Mouse (Mus musculus): ENCODE measurements at regions not wholly inside any gene's neighbourhood (a gene's known extent, or its start where the extent isn't known, plus 50 kb on each side); places are given as distances from the start of the nearest gene placed in this dataset.

DNA sequence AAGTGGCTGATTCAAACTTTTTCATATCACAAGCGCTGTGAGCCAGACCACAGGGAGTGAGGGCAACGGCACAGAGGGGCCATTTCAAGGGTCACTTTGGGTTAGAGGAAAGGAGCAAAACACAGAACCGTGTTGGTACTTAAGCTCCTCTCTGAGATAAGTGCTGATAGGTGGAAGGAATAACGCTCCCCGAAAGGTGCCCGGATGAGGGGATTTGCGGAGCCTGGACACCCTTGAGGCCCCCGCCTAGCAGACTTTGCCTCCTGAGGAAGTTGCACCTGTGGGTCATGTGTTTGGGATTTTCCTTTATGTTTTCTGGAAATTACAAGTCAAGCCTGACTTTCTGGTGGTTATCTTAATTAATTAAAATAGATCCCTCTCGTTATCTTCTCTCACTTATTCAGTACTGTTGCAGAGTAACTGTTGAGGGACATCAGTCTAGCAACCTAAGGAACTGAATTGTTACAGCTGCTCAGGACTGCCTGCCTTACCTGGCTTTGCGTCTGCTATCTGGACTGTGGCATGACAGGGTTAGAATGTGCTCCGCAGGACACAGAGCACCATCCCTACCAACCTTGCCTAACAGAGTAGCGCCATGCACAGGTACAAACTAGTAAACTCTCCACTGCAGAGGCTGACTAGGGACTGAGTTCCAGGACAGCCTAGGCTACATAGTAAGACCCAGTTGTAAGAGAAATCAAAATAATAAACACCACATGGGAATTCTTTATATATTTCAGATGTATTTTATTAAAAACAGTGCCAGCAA, 137.4 kb upstream of the Plcz1 start:
- no peak for DNase-seq (ENCODE audit: low spot score in 2 of 2)

DNA sequence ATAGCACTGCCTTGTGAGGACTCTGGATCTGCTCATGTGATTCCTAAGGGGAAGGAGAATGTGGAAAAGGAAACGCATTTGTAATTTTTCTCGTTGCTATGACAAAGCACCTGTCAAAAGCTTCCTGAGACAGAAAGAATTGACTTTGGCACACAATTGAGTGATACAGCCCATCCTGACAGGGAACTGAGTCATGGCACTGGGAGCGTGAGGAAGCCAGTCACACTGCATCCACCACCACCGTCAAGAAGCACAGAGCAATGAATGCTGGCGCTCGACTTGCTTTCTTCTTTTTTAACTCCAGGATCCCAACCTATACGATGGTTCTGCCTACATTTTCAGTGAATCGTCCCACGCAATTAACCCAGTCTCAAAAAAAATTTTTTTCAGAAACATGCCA, 131.5 kb upstream of the Plcz1 start:
- DNase-seq (ENCODE audit: low spot score in 2 of 2) = no peak

DNA sequence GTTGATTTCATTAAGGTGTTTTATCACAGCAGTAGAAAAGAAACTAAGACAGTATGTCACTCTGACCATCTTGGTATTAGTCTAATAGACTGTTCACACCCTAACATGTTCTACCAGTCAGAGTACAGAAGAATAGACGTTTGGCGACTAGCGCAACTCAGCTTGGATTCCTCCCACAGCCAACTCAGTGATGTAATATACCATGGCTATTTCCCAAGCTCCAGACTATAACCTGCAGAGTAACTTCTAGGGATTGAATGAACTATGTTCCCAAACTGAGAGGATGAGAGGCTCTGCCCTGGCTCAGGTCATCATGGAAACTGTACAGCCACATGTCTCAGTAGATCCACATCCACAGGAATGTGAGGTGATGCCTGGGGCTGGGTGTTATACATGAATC, 128.6 kb upstream of the Plcz1 start:
- DNase-seq (ENCODE audit: low spot score in 2 of 2) = no peak

DNA sequence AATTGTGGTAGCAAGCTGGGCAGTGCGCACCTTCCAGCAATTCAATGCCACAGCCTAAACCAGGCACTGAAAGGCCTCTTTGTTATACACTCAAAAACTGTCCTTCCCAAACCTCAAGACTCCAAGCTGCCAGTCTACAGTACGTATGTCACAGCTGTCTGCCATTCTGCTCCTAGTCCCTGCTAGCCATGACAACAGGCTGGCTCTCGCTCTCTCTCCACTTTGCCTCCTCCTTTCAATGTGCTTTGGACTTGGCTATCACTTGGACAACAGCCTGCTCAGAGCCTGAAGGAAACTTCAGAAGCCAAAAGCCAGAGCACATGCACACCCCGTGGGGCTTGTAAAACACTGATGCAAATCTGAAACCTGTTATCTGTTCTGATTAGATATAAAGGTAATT, 125.9 kb upstream of the Plcz1 start:
- no peak for DNase-seq (ENCODE audit: low spot score in 2 of 2)

DNA sequence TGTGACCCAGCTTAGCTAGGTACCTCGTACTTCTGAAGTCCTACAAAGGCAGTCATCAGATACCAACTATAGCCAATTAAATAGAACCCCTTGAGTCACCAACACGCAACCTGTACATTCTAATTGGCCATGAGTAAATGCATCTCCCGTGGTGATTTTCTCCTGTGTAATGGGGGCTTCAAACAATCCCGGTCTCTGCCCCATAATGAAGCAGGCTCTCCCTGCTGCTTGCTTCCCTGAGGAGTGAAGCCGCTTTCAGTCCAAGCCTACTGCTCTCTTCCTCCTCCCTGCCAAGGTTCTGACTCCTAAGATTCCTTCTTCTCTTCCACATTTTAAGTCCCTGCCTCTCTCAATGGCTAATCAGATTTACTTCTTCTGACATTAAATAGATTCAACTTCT, 121.5 kb upstream of the Plcz1 start:
- DNase-seq (ENCODE audit: low spot score in 2 of 2) = no peak

DNA sequence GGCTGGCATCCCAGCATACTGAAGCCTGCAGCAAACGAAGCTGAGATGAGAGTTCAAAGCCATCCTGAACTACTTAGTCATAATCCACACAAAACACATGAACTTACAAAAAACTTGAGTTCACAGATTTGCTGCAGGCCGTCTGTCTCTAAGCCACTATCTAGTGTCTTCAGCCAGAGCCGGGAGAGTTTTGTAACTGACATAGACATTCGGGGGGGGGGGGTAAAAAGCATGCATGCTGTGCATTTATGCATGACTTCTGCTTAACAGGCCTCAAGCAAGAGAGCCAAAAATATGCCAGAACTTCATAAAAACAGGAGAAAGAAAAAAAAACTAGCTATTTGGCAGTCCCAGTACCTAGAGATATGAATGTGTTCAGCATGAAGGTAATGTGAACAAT, 120.2 kb upstream of the Plcz1 start:
- no peak for DNase-seq (ENCODE audit: low spot score in 2 of 2)

DNA sequence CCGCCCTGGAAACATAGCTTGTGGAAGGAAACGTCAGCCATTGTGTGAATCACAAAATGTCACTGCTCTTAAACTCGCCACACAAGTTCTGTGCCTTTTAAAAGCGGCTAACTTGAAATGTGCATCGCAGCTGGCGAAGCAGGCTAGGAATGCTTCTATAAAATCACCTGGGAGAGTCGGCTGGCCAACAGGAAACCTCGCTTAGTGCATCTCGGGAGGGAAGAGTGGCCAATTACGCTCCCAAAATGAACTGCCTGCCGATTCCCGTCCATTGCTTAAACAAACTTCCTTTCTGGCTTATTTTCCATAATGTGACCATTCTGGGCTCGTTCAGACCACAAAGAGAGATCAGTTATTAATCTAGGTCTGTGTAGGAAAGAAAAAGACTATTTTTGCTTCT, 119.7 kb upstream of the Plcz1 start:
- DNase-seq (ENCODE audit: low spot score in 2 of 2) = no peak

DNA sequence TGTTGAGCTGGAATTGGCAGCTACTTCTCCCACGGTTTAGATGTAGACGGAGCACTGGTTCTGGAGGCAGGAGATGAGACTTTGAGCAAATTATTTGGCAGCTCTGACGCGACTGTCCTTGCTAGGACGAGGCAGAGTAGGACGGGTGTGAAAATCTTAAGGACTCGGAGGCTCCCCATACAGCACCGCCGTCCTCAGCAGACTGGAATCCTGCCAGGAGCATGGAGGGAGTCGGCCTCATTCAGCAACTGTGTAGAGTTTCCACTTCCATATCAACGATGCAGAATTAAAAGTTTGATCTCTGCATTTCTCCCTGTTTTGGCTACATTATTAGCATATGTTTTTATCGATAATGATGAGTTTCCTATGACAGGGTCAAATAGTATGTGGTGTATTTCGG, 117.7 kb upstream of the Plcz1 start:
- no peak for DNase-seq (ENCODE audit: low spot score in 2 of 2)

DNA sequence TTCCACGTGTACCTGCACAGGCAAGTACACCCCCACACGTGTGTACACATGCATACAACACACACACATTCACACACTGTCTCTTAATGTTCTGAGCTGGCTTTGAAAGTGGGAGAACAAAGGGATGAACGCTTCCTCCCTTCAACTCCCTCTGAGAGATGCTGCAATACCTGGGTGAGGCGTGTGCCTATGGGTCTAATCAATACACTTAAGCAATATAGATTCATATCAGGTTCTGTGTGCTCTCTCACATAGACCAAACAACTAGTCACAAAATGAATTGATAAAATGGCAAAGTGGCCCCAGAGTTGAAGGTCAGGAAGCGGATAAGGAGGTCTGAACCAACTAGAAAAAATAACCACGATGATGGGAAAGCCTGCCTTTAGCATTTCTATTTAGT, 116.1 kb upstream of the Plcz1 start:
- no peak for DNase-seq (ENCODE audit: low spot score in 2 of 2)

DNA sequence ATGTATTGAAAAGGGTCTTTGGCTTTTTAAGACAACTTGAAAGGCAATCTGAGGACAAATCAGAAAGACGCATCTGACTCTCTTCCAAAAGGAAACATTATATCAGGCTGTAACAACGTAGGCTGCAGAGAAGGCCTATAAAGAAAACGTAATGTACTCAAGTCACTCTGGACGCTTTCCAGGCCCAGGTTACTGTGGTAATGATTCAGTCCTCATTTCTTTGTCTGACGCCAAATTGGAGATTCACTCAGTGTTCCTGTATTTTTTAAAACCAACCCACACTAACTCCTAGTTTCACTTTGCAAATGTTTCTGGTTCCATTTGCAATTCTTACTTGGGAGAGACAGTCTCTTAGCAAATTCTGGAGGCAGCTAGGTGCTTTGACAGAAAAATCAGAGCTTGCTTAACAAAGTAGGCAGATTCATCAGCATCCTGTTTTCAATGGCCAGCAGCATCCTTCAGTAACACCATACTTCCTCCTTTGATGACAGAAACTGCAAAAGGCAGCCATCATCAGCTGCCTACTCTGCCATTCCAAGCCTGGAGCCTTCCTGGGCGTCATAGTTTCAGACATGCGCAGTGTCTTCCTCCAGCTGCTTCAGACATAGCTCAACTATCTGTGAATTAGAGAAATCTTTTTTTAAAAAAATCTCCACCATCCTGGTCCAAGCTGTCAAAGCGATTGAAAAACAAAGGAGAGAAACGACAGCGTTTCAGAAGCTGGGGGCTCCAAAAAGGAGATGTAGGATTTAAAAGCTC, 111.3 kb upstream of the Plcz1 start:
- no peak for DNase-seq (ENCODE audit: low spot score in 2 of 2)

DNA sequence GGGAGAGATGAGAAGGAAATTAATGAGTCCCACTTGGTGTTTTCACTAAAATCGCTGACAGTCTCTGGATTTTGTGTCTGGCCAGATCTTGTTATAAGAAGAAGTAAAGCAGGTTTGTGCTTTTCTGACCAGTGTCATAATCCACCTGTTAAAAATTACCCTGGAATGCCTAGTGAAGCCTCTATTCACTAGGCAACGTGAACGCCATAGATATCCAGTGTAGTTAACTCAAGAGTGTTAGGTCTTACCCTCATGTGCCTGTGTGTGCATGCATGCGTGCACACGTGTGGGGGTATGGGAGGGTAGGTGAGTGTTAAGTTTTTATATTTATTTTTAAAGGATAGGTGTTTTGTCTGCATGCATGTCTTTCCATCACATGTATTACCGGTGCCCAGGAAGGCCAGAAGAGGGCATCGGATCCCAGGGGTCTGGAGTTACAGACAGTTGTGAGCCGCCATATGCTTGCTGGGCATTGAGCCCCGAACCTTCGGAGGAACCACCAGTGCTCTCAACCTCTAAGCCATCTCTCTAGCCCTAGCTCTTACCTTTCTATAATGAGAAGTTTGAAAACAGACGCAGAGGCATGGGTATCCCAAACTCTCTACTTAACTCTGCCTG, 107.5 kb upstream of the Plcz1 start:
- DNase-seq (ENCODE audit: low spot score in 2 of 2) = no peak

DNA sequence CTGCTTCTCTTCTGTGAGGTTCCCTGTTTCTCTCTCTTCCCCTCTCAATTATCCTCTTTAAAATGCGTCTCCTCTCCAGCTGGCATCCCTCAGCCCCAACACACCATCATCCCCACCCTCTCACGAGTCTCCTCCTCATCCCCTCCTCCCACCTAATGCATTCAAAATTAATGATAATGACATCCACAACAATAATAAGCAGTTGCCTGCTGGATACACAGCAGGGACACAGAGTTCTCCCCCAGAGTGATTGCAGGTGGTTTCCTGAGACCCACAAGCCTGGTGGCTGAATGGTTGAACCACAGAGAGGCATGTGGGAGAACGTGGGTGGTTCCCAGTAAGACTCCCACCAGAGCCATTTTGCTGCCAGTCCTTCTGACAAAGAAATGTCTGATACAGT, 106.9 kb upstream of the Plcz1 start:
- no peak for DNase-seq (ENCODE audit: low spot score in 2 of 2)

DNA sequence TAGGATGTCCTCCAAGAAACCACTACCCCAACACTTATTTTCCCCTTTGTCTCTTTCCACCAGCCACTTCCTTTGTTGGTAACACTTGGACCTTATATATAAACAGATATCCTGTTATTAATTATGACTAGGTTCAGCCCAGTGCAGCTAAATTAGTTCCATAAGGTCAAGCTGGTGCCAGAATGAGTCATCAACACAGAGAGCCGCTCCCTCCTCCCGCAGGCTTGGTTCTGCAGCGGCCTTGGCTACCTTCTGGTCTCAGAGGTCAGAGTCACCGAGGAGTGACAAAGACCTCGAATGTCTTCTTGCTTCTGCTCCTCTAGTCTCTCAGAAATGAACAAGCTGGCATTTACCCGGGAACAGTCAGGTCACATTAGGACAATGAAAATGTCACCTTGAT, 106.5 kb upstream of the Plcz1 start:
- DNase-seq (ENCODE audit: low spot score in 2 of 2) = no peak

DNA sequence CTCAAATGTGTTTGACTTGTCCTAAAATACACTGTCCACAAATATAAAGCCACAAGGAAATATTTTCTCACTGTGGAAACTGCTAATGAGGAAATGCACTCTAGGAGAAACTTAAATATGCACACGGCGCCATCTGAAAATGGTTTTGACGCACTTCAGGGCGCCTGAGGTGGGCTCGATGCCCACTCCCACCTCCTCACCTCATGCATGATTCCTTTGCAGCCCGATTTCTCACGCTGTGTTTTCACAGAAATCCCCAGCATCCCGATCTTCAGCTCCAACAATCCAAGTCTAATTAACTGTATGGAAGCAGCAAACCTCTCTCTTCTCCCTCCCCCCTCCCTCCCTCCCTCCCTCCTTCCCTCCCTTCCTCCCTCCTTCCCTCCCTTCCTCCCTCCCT, 92.5 kb upstream of the Plcz1 start:
- no peak for DNase-seq (ENCODE audit: low spot score in 2 of 2)

DNA sequence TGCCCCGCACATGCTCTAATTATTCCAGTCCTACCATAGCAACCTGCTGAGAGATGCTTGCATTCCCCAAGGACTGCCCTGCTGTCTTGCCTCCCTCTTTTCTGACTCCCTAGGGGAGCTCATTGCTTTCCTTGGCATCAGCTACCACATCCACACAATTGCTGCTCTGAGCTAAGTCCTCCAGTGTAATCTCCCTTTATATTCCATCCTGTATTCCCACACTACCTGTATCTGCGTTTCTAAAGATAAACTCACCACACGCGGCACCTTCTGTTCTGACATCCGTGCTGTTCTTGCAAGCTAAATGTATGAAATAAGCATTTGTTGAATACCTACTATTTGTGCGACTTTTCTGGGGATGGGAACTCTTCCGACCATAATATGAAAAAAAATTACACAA, 85.4 kb upstream of the Plcz1 start:
- DNase-seq (ENCODE audit: low spot score in 2 of 2) = no peak

DNA sequence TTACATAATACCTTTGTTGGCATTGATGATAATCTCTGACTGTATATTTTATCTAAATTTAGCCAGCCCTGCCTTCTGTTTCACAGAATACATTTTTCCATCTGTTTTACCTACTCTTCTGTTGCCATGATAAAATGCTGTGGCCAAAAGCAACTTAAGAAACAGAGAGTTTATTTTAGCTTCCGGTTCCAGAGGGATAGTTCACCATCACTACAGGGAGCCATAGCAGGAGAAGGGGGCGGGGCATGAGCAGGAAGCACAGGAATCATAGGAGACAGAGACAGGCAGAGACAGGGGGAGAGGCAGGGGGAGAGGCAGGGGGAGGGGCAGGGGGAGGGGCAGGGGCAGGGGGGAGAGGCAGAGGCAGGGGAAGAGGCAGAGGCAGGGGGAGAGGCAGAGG, 72.8 kb upstream of the Plcz1 start:
- no peak for DNase-seq (ENCODE audit: low spot score in 2 of 2)

DNA sequence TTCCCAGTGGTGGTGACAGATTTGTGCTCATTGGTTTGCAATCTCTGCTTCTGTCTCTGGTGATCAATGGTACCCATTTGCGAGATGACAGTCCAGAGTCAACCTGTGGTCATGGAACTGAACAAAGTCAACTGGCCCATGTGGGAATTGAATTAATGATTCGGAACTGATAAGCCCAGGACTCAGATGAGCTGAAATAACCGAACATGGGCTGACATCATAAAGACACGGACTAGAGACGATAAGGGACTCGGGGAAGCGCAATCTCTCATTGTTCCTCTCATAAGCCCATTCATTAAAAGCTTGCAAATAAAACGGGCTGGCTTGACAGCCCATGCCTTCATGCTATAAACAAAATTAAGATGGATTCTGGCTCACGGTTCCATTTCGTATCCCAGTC, 70.8 kb upstream of the Plcz1 start:
- no peak for DNase-seq (ENCODE audit: low spot score in 2 of 2)

DNA sequence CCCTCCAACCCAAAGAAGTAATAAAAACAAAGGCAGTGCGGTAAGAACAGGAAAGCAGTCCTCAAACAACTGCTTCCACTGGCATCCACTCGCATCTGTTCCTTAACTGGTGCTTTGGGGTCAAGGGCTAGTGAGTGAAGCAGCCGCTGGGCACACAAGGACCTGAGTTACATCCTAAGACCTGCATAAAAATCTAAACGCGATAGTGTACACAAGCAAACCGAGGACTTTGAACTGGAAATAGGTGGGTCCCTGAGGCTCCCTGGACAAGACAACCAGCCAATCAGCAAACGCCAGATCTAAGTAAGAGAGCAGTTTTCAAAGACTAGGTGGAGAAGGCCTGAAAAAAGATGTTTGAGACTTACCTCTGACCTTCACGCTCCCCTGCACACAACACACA, 66.8 kb upstream of the Plcz1 start:
- no peak for DNase-seq (ENCODE audit: low spot score in 2 of 2)

DNA sequence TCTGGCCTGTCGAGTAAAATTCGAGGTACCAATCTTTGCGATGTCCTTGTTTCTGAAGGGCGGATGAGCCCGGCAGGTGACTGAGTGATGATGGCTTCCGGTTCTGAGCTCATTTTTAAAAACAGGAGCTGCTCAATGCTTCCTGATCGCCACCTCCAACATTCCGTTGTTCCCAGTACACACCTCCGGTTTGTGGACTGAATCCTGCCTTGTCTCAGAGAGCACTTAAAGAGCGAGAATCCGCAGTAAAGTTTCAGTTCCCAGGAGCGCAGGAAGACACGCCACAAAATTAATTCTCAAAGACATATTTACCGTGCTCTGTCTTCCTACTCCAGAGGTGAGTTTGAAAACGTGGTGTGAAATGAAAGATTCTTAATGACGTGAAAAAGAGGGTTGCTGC, 66.4 kb upstream of the Plcz1 start:
- no peak for DNase-seq (ENCODE audit: low spot score in 2 of 2)

DNA sequence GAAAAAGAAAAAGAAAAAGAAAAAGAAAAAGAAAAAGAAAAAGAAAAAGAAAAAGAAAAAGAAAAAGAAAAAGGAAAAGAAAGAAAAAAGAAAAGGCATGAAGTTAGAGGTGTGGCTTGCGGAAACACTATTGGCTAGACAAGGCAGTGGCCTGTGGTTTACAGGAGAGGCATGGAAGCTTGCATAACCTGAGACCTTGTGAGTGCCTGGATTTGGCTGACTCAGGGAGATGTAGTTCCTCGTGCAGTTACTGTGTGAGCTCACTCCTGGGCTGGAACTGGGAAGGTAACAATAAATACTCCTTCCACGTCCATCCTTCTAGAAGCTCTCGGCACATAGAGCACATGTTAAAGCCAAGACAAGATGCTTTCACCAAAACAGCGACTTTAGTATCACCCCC, 64.9 kb upstream of the Plcz1 start:
- no peak for DNase-seq (ENCODE audit: low spot score in 2 of 2)

DNA sequence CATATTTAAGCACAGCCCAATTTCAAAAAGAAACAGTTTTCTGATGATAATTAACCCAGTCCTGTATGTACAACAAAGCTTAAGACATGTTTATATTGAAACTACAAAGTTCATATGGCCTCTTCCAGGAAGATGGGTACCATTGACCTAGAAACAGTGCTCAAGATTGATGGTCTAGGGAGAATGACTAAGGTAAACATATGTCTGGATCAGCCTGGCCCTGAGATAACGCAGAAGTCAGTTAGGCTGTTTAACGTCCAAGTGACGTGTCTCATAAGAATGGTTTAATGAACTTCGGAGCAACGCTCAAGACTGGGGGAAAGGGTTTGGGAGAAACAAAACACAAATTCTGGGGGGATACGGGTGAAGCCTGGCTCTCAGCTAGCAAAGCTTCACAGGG, 60.8 kb upstream of the Plcz1 start:
- no peak for DNase-seq (ENCODE audit: low spot score in 2 of 2)

DNA sequence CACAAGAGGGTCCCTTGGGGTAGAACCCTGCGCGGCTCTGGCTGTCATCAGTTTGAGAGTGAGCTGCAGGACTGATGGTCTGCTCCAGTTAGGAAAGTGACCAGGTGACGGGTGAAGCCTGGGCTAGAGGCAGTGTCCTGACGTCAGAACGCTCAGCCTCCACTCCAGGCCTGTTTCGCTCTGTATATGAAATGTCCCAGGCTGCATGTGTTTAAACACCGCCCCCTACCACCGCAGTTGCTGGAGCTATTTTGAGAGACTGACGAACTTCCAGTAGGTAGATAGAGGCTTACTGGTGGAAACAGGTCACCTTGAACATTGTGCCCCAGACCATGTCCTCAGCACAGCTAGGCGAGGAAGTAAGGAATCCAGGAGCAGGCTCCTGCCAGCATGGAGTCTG, 54.2 kb upstream of the Plcz1 start:
- DNase-seq (ENCODE audit: low spot score in 2 of 2) = no peak
